10 mouse cellular contexts compared by ENCODE assay signal in the genomic region with DNA sequence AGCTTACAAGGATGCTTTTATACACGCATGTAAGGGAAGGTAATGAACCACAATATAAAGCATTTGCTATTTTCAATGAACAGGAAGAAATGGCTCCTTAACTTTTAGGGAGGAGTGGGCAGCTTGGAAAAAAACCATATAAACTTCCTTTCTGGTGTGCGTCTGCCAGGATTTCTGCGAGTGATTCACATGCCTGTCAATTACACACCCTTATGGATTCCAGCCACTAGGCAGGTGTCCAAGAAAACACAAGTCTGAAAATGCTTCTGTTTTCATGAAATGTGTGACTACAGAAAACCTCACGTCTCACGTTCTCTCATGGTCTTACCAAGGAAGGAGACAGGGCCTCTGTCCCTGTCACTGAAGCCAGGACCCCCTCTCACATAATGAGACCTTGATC.
DNase-seq lines count a peak whose midpoint lies in the region; ATAC-seq lines count a peak whose summit lies in the region.
"Had no signal": no experiment of that assay in that cellular context is flagged by ENCODE, and none has a peak within 500 bp of the region (broad histone marks: within the 10 kb centered on the region; RNA-seq: fewer than 3 reads in every experiment).

No protein-coding gene starts in this region.

- 0 out of 2 replicates have a peak overlapping the region, but pooled peaks have one; percentile 9 for H3K27ac ChIP-seq in midbrain, embryonic 16.5 days (ENCODE audit: low read length)
- H3K27ac ChIP-seq in midbrain, embryonic 15.5 days = no peak overlapping the region
- no peak overlapping the region for H3K27ac ChIP-seq in liver, embryonic 12.5 days

- no peak for DNase-seq in frontal cortex, postnatal 14 days (ENCODE audit: low spot score in 2 of 2)
- peak; percentile 43 to 58 for DNase-seq in heart, postnatal 14 days
- DNase-seq in right cerebral cortex, postnatal 10 days (ENCODE audit: low spot score in 2 of 2) = peak; percentile 61 to 65
- DNase-seq: retina, postnatal 1 day had no signal

- no peak overlapping the region for H3K4me3 ChIP-seq in midbrain, embryonic 16.5 days (ENCODE audit: low read depth, low read length)
- H3K4me3 ChIP-seq in midbrain, embryonic 15.5 days = no peak overlapping the region
- no peak overlapping the region for H3K4me3 ChIP-seq in liver, embryonic 12.5 days

- H3K4me1 ChIP-seq in midbrain, embryonic 16.5 days (ENCODE audit: control insufficient read depth, insufficient read depth, low read length) = peaks cover 3% of the 10 kb centered on the region; the same call in 1 of the 2 replicates
- H3K4me1 ChIP-seq in midbrain, embryonic 15.5 days = no peaks in the 10 kb centered on the region
- H3K4me1 ChIP-seq in liver, embryonic 12.5 days = no peaks in the 10 kb centered on the region

- no peak overlapping the region for H3K9ac ChIP-seq in midbrain, embryonic 16.5 days (ENCODE audit: low read depth, low read length)
- H3K9ac ChIP-seq in midbrain, embryonic 15.5 days = no peak overlapping the region
- no peak overlapping the region for H3K9ac ChIP-seq in liver, embryonic 12.5 days

- 63% methylated on average over 5 of the region's 5 CpGs for WGBS in midbrain, embryonic 16.5 days
- 61% methylated on average over 5 of the region's 5 CpGs for WGBS in midbrain, embryonic 15.5 days
- WGBS in liver, embryonic 12.5 days (ENCODE audit: insufficient replicate concordance) = 62% methylated on average over 5 of the region's 5 CpGs

- intact Hi-C loops in heart, postnatal 14 days (cut with DNase I) = no loop called here

- no peaks in the 10 kb centered on the region for H3K9me3 ChIP-seq in midbrain, embryonic 16.5 days (replicated peaks; ENCODE audit: control insufficient read depth, low read length, poor library complexity, severe bottlenecking)
- no peaks in the 10 kb centered on the region for H3K9me3 ChIP-seq in midbrain, embryonic 15.5 days
- no peaks in the 10 kb centered on the region for H3K9me3 ChIP-seq in liver, embryonic 12.5 days (replicated peaks)

- peak; percentile 59; the same call in 1 of the 2 replicates for ATAC-seq in frontal cortex, adult (ENCODE audit: low TSS enrichment)
- no peak for ATAC-seq in midbrain, embryonic 16.5 days
- no peak for ATAC-seq in midbrain, embryonic 15.5 days (replicated peaks)
- ATAC-seq in liver, embryonic 12.5 days = no peak
- ATAC-seq in monocyte, adult 5-6 weeks (replicated peaks; ENCODE audit: insufficient number of reproducible peaks, low FRiP score, low TSS enrichment, poor library complexity, severe bottlenecking) = no peak
- ATAC-seq: forebrain, embryonic 16.5 days had no signal

- H3K4me2 ChIP-seq in midbrain, embryonic 16.5 days (ENCODE audit: low read length) = no peak overlapping the region
- H3K4me2 ChIP-seq in midbrain, embryonic 15.5 days = no peak overlapping the region
- H3K4me2 ChIP-seq in liver, embryonic 12.5 days = no peak overlapping the region

- H3K36me3 ChIP-seq in midbrain, embryonic 16.5 days (ENCODE audit: control insufficient read depth, insufficient read depth, low read length) = no peaks in the 10 kb centered on the region
- H3K36me3 ChIP-seq in midbrain, embryonic 15.5 days (replicated peaks) = no peaks in the 10 kb centered on the region
- no peaks in the 10 kb centered on the region for H3K36me3 ChIP-seq in liver, embryonic 12.5 days

- no peaks in the 10 kb centered on the region for H3K27me3 ChIP-seq in midbrain, embryonic 16.5 days (ENCODE audit: control insufficient read depth, insufficient read depth, low read depth, low read length)
- H3K27me3 ChIP-seq in midbrain, embryonic 15.5 days (replicated peaks) = no peaks in the 10 kb centered on the region
- no peaks in the 10 kb centered on the region for H3K27me3 ChIP-seq in liver, embryonic 12.5 days (replicated peaks)

Comparison
In these comparisons a context has a peak if more than half of its experiments do, and no peak if none do; other contexts are left out.
1. DNase-seq: peak in heart, postnatal 14 days (2 of 2) and right cerebral cortex, postnatal 10 days (2 of 2); none in frontal cortex, postnatal 14 days (0 of 2).